Mouse (Mus musculus) lung, postnatal 0 days (tissue): ENCODE data around the gene Phf2. TPM values are rescaled to one million over a fixed set of nuclear protein-coding genes. Genes with fewer than 3 reads are reported as not detected.

Experiments
- ATAC-seq: fragments of 200-750 bp; cut with Nextera tagmentation; 2 replicates; pipeline ENCODE4 v1.8.0; 2017; ENCODE audit warnings: moderate library complexity
- DNase-seq: peaks from one replicate; pipeline ENCODE4 v3.0.0-alpha.2; 2016; ENCODE audit warnings: low spot score
- H3K27ac ChIP-seq: fragments of 300-500 bp; sonication (generic); 2 replicates; pipeline ENCODE4 v1.5.1; 2014; ENCODE audit warnings: antibody characterized with exemption, mild to moderate bottlenecking, low read length, mixed read lengths
- H3K27me3 ChIP-seq: fragments of 300-500 bp; sonication (generic); replicated peaks from 2 replicates; pipeline ENCODE4 v1.6.1; 2014; ENCODE audit warnings: low read length, mixed read lengths; ENCODE audit not compliant: insufficient read depth
- H3K36me3 ChIP-seq: fragments of 300-500 bp; sonication (generic); 2 replicates; pipeline ENCODE4 v1.6.1; 2014; ENCODE audit warnings: low read length, mixed read lengths; ENCODE audit not compliant: insufficient read depth
- H3K4me1 ChIP-seq: fragments of 300-500 bp; sonication (generic); 2 replicates; pipeline ENCODE4 v1.6.1; 2014; ENCODE audit warnings: antibody characterized with exemption, low read depth, low read length, mixed read lengths; ENCODE audit not compliant: insufficient read depth
- H3K4me2 ChIP-seq: fragments of 300-500 bp; sonication (generic); replicated peaks from 2 replicates; pipeline ENCODE4 v1.6.1; 2014; ENCODE audit warnings: low read depth, mild to moderate bottlenecking, low read length, moderate library complexity, mixed read lengths
- H3K4me3 ChIP-seq: fragments of 300-500 bp; sonication (generic); 2 replicates; pipeline ENCODE4 v1.5.1; 2014; ENCODE audit warnings: low read depth, low read length
- H3K9ac ChIP-seq: fragments of 300-500 bp; sonication (generic); replicated peaks from 2 replicates; pipeline ENCODE4 v1.6.1; 2014; ENCODE audit warnings: low read depth, mild to moderate bottlenecking
- H3K9me3 ChIP-seq: fragments of 300-500 bp; sonication (generic); 2 replicates; pipeline ENCODE4 v1.6.1; 2016; ENCODE audit warnings: low read length, mixed read lengths
- CTCF ChIP-seq: IDR thresholded peaks from 2 replicates; pipeline ENCODE4 v1.5.1; 2016; ENCODE audit warnings: antibody characterized with exemption, mild to moderate bottlenecking
- EP300 ChIP-seq: IDR thresholded peaks from 2 replicates; pipeline ENCODE4 v1.6.1; 2016; ENCODE audit warnings: antibody characterized with exemption, mild to moderate bottlenecking, control low read depth
- WGBS: fragments of 180-500 bp; shearing (Covaris S2); extraction: QIAGEN DNeasy Blood & Tissue Kit; methylation state at CpG from one replicate; pipeline ENCODE4 v1.1.7; 2014; 5-methylcytosine and 5-hydroxymethylcytosine counted together
- polyA plus RNA-seq: library from polyadenylated mRNA; unstranded; fragments of >200 nt; fragmentation: Nextera tagmentation; extraction: Ambion mirVana; gene quantifications from 2 replicates; pipeline ENCODE4 v1.2.1, GENCODE M21; 2015

Gene Phf2
- polyA plus RNA-seq, 1 experiment from 2014 or later, result 5.5 TPM

- WGBS, result 90% methylated on average over 2 of the region's 2 CpGs
- TF ChIP-seq EP300 (no peak), CTCF (no peak)
These were observed 34.5 kb upstream of the Phf2 start for GRCm38 (mm10) chr13:48905458-48905857.

GRCm38 (mm10) chr13:48895376-48895775 lies 24.5 kb upstream of the Phf2 start:
- no peak for ATAC-seq
- H3K4me2 ChIP-seq, result no peak overlapping the region
- H3K27me3 ChIP-seq, result no peaks in the 10 kb centered on the region
- WGBS, result 77% methylated on average over 5 of the region's 5 CpGs
- H3K4me1 ChIP-seq, result no peaks in the 10 kb centered on the region
- H3K9ac ChIP-seq, result no peak overlapping the region
- no peaks in the 10 kb centered on the region for H3K9me3 ChIP-seq
- no peak overlapping the region for H3K4me3 ChIP-seq
- TF ChIP-seq CTCF (no peak), EP300 (no peak)
- no peak overlapping the region for H3K27ac ChIP-seq
- DNase-seq, result no peak
- H3K36me3 ChIP-seq, result peaks cover 29% of the 10 kb centered on the region; the same call in 1 of the 2 replicates

More at GRCm38 (mm10) chr13:48905458-48905857, 34.5 kb upstream of the Phf2 start:
- no peak overlapping the region for H3K4me2 ChIP-seq
- no peak overlapping the region for H3K9ac ChIP-seq
- no peaks in the 10 kb centered on the region for H3K27me3 ChIP-seq
- no peak overlapping the region for H3K27ac ChIP-seq
- DNase-seq (no peak), ATAC-seq (no peak)
- no peaks in the 10 kb centered on the region for H3K4me1 ChIP-seq
- H3K4me3 ChIP-seq, result no peak overlapping the region
- no peaks in the 10 kb centered on the region for H3K9me3 ChIP-seq
- peaks cover 40% of the 10 kb centered on the region for H3K36me3 ChIP-seq

- no peak overlapping the region for H3K4me3 ChIP-seq
- DNase-seq, result peak; percentile 54
- TF ChIP-seq EP300 (no peak), CTCF (no peak)
- ATAC-seq, result peak; percentile 87
- 63% methylated on average over 4 of the region's 4 CpGs for WGBS
- no peaks in the 10 kb centered on the region for H3K4me1 ChIP-seq
- H3K27me3 ChIP-seq, result no peaks in the 10 kb centered on the region
- H3K4me2 ChIP-seq, result no peak overlapping the region
- no peak overlapping the region for H3K27ac ChIP-seq
- H3K9me3 ChIP-seq, result no peaks in the 10 kb centered on the region
- peaks cover 37% of the 10 kb centered on the region; the same call in 1 of the 2 replicates for H3K36me3 ChIP-seq
- H3K9ac ChIP-seq, result no peak overlapping the region
These were observed 19.5 kb upstream of the Phf2 start for GRCm38 (mm10) chr13:48890260-48890960.

GRCm38 (mm10) chr13:48878534-48878933 lies 7.6 kb upstream of the Phf2 start:
- ATAC-seq, result peak; percentile 100
- Histone ChIP-seq H3K4me3 (peak overlapping the region; percentile 31), H3K27ac (peak overlapping the region; percentile 87), H3K4me2 (peak overlapping the region; percentile 64), H3K9me3 (no peaks in the 10 kb centered on the region), H3K4me1 (peaks cover 7% of the 10 kb centered on the region; the same call in 1 of the 2 replicates), H3K9ac (peak overlapping the region; percentile 69), H3K36me3 (0 out of 2 replicates have a peak, but pooled peaks cover 5% of the 10 kb centered on the region), H3K27me3 (no peaks in the 10 kb centered on the region)
- WGBS, result 1% methylated on average over 36 of the region's 36 CpGs
- TF ChIP-seq EP300 (no peak), CTCF (peak; percentile 16; the same call in 1 of the 2 replicates)
- DNase-seq, result peak; percentile 99

- no peaks in the 10 kb centered on the region for H3K27me3 ChIP-seq
- H3K27ac ChIP-seq, result peak overlapping the region; percentile 87
- H3K4me2 ChIP-seq, result peak overlapping the region; percentile 64; the same call in 1 of the 2 replicates
- H3K36me3 ChIP-seq, result 0 out of 2 replicates have a peak, but pooled peaks cover 5% of the 10 kb centered on the region
- ATAC-seq (no peak), DNase-seq (no peak)
- 0 out of 2 replicates have a peak overlapping the region, but pooled peaks have one; percentile 31 for H3K4me3 ChIP-seq
- H3K4me1 ChIP-seq, result peaks cover 7% of the 10 kb centered on the region; the same call in 1 of the 2 replicates
- TF ChIP-seq EP300, result no peak
- no peak for TF ChIP-seq CTCF
- no peaks in the 10 kb centered on the region for H3K9me3 ChIP-seq
- H3K9ac ChIP-seq, result peak overlapping the region; percentile 69
These were observed 6.9 kb upstream of the Phf2 start for GRCm38 (mm10) chr13:48877805-48878204.

- no peak overlapping the region for H3K4me3 ChIP-seq
- WGBS, result 69% methylated on average over 5 of the region's 5 CpGs
- H3K9ac ChIP-seq, result no peak overlapping the region
- H3K9me3 ChIP-seq, result no peaks in the 10 kb centered on the region
- H3K4me1 ChIP-seq, result peaks cover 22% of the 10 kb centered on the region; the same call in 1 of the 2 replicates
- no peak overlapping the region for H3K4me2 ChIP-seq
- DNase-seq (peak; percentile 36), ATAC-seq (no peak)
- no peaks in the 10 kb centered on the region for H3K27me3 ChIP-seq
- no peak overlapping the region for H3K27ac ChIP-seq
- TF ChIP-seq EP300, result no peak
- no peak for TF ChIP-seq CTCF
- no peaks in the 10 kb centered on the region for H3K36me3 ChIP-seq
These were observed 1.8 kb upstream of the Phf2 start for GRCm38 (mm10) chr13:48872726-48873125.
